Mouse (Mus musculus) embryonic facial prominence, embryonic 14.5 days (tissue): ENCODE measurements around the gene Kdm4b. TPM values are rescaled to one million over a fixed set of nuclear protein-coding genes. Genes with fewer than 3 reads are reported as not detected.

Source experiments
- ATAC-seq: fragments of 200-750 bp; cut with Nextera tagmentation; 2 replicates; pipeline ENCODE4 v1.8.0; 2017; ENCODE audit warnings: low read depth, moderate number of reproducible peaks, moderate TSS enrichment
- DNase-seq: peaks from one replicate; pipeline ENCODE4 v3.0.0-alpha.2; 2015; ENCODE audit warnings: low spot score
- H3K27ac ChIP-seq: fragments of 300-500 bp; sonication (generic); replicated peaks from 2 replicates; pipeline ENCODE4 v1.5.1; 2014; ENCODE audit warnings: low read depth, mild to moderate bottlenecking, low read length, moderate library complexity
- H3K27me3 ChIP-seq: fragments of 300-500 bp; sonication (generic); replicated peaks from 2 replicates; pipeline ENCODE4 v1.6.1; 2014; ENCODE audit warnings: low read length; ENCODE audit not compliant: control insufficient read depth, insufficient read depth
- H3K36me3 ChIP-seq: fragments of 300-500 bp; sonication (generic); 2 replicates; pipeline ENCODE4 v1.6.1; 2014; ENCODE audit warnings: low read length, mixed read lengths; ENCODE audit not compliant: control insufficient read depth, insufficient read depth
- H3K4me1 ChIP-seq: fragments of 300-500 bp; sonication (generic); 2 replicates; pipeline ENCODE4 v1.6.1; 2014; ENCODE audit warnings: antibody characterized with exemption, low read length; ENCODE audit not compliant: control insufficient read depth, insufficient read depth
- H3K4me2 ChIP-seq: fragments of 300-500 bp; sonication (generic); 2 replicates; pipeline ENCODE4 v1.6.1; 2014; ENCODE audit warnings: low read depth, mild to moderate bottlenecking, low read length, moderate library complexity, mixed read lengths
- H3K4me3 ChIP-seq: fragments of 300-500 bp; sonication (generic); 2 replicates; pipeline ENCODE4 v1.5.1; 2014; ENCODE audit warnings: low read depth, mild to moderate bottlenecking, low read length
- H3K9ac ChIP-seq: fragments of 300-500 bp; sonication (generic); 2 replicates; pipeline ENCODE4 v1.6.1; 2014; ENCODE audit warnings: low read depth, mild to moderate bottlenecking, low read length, moderate library complexity, mixed read lengths
- H3K9me3 ChIP-seq: fragments of 300-500 bp; sonication (generic); 2 replicates; pipeline ENCODE4 v1.6.1; 2016; ENCODE audit warnings: low read length; ENCODE audit not compliant: control insufficient read depth
- WGBS: fragments of 180-500 bp; shearing (Covaris S2); extraction: QIAGEN DNeasy Blood & Tissue Kit; methylation state at CpG from one replicate; pipeline ENCODE4 v1.1.7; 2014; 5-methylcytosine and 5-hydroxymethylcytosine counted together
- polyA plus RNA-seq: library from polyadenylated mRNA; unstranded; fragments of >200 nt; fragmentation: Nextera tagmentation; extraction: Ambion mirVana; gene quantifications from 2 replicates; pipeline ENCODE4 v1.2.1, GENCODE M21; 2014

The Kdm4b gene
- polyA plus RNA-seq, 1 experiment from 2014 or later, result 29.1 TPM

GRCm38 (mm10) chr17:56361542-56361941 is 35.7 kb downstream of the Kdm4b start:
- no peaks in the 10 kb centered on the region for H3K4me1 ChIP-seq
- 81% methylated on average over 2 of the region's 2 CpGs for WGBS
- no peak for ATAC-seq

GRCm38 (mm10) chr17:56365791-56366673 is 40.2 kb downstream of the Kdm4b start:
- Histone ChIP-seq H3K9me3 (no peaks in the 10 kb centered on the region), H3K4me2 (no peak overlapping the region), H3K4me1 (no peaks in the 10 kb centered on the region), H3K4me3 (no peak overlapping the region), H3K27me3 (no peaks in the 10 kb centered on the region), H3K36me3 (peaks cover 43% of the 10 kb centered on the region), H3K27ac (no peak overlapping the region), H3K9ac (no peak overlapping the region)
- ATAC-seq (no peak), DNase-seq (no peak)
- 79% methylated on average over 7 of the region's 7 CpGs for WGBS

More at GRCm38 (mm10) chr17:56361542-56361941, 35.7 kb downstream of the Kdm4b start:
- Histone ChIP-seq H3K9ac (no peak overlapping the region), H3K4me3 (no peak overlapping the region), H3K27ac (no peak overlapping the region), H3K27me3 (no peaks in the 10 kb centered on the region), H3K36me3 (peaks cover 39% of the 10 kb centered on the region), H3K4me2 (no peak overlapping the region), H3K9me3 (no peaks in the 10 kb centered on the region)
- no peak for DNase-seq

GRCm38 (mm10) chr17:56368291-56368790 is 42.5 kb downstream of the Kdm4b start:
- Histone ChIP-seq H3K9me3 (no peaks in the 10 kb centered on the region), H3K4me1 (no peaks in the 10 kb centered on the region), H3K9ac (no peak overlapping the region), H3K27ac (no peak overlapping the region), H3K36me3 (peaks cover 40% of the 10 kb centered on the region), H3K27me3 (no peaks in the 10 kb centered on the region), H3K4me3 (no peak overlapping the region), H3K4me2 (no peak overlapping the region)
- DNase-seq (no peak), ATAC-seq (no peak)
- WGBS, result 86% methylated on average over 6 of the region's 6 CpGs

GRCm38 (mm10) chr17:56370090-56370489 is 44.2 kb downstream of the Kdm4b start:
- Histone ChIP-seq H3K9ac (no peak overlapping the region), H3K9me3 (no peaks in the 10 kb centered on the region), H3K27me3 (no peaks in the 10 kb centered on the region), H3K4me2 (no peak overlapping the region), H3K27ac (no peak overlapping the region), H3K4me3 (no peak overlapping the region), H3K36me3 (peaks cover 39% of the 10 kb centered on the region), H3K4me1 (no peaks in the 10 kb centered on the region)
- DNase-seq, result no peak
- WGBS, result 85% methylated on average over 3 of the region's 3 CpGs
- no peak for ATAC-seq

- ATAC-seq, result no peak
- H3K9me3 ChIP-seq, result no peaks in the 10 kb centered on the region
- H3K9ac ChIP-seq, result no peak overlapping the region
- DNase-seq, result no peak
- H3K4me2 ChIP-seq, result no peak overlapping the region
- H3K4me3 ChIP-seq, result no peak overlapping the region
- H3K4me1 ChIP-seq, result no peaks in the 10 kb centered on the region
- 92% methylated on average over 15 of the region's 15 CpGs for WGBS
- no peak overlapping the region for H3K27ac ChIP-seq
- peaks cover 47% of the 10 kb centered on the region for H3K36me3 ChIP-seq
- no peaks in the 10 kb centered on the region for H3K27me3 ChIP-seq
Observed at GRCm38 (mm10) chr17:56371029-56371660, 45.3 kb downstream of the Kdm4b start.

DNA sequence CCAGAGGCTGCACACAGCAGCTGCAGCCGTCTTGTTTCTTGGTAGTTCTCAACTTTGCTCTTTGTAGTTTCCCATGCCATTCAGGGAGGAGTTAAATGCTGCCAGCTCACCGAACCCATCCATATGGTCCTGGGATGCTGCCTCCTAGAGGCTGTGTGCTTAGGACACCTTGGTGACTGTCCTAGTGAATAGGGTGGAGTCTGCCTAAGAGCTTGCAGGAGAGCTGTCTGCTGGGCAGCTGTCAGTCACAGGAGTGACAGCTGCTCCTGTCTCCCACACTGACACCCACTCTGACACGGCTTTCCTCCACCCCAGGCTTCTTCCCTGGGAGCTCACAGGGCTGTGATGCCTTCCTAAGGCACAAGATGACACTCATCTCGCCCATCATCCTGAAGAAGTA is 46.2 kb downstream of the Kdm4b start:
- peaks cover 55% of the 10 kb centered on the region for H3K36me3 ChIP-seq
- no peak overlapping the region for H3K4me2 ChIP-seq
- H3K27ac ChIP-seq, result no peak overlapping the region
- H3K4me1 ChIP-seq, result no peaks in the 10 kb centered on the region
- no peak overlapping the region for H3K4me3 ChIP-seq
- ATAC-seq, result no peak
- WGBS, result 63% methylated on average over 4 of the region's 4 CpGs
- no peak for DNase-seq
- H3K9me3 ChIP-seq, result no peaks in the 10 kb centered on the region
- H3K27me3 ChIP-seq, result no peaks in the 10 kb centered on the region
- no peak overlapping the region for H3K9ac ChIP-seq

GRCm38 (mm10) chr17:56373136-56374034 is 47.5 kb downstream of the Kdm4b start:
- Histone ChIP-seq H3K9ac (no peak overlapping the region), H3K9me3 (no peaks in the 10 kb centered on the region), H3K27me3 (no peaks in the 10 kb centered on the region), H3K27ac (no peak overlapping the region), H3K4me3 (no peak overlapping the region), H3K4me2 (no peak overlapping the region), H3K36me3 (peaks cover 55% of the 10 kb centered on the region), H3K4me1 (no peaks in the 10 kb centered on the region)
- WGBS, result 85% methylated on average over 17 of the region's 17 CpGs
- DNase-seq (no peak), ATAC-seq (no peak)

GRCm38 (mm10) chr17:56374851-56375250 is 49.0 kb downstream of the Kdm4b start:
- 100% methylated on average over 1 of the region's 1 CpGs for WGBS
- H3K9me3 ChIP-seq, result no peaks in the 10 kb centered on the region
- peaks cover 59% of the 10 kb centered on the region for H3K36me3 ChIP-seq
- no peak overlapping the region for H3K9ac ChIP-seq
- no peak overlapping the region for H3K4me2 ChIP-seq
- no peaks in the 10 kb centered on the region for H3K4me1 ChIP-seq
- no peak overlapping the region for H3K27ac ChIP-seq
- H3K4me3 ChIP-seq, result no peak overlapping the region
- DNase-seq (no peak), ATAC-seq (no peak)
- no peaks in the 10 kb centered on the region for H3K27me3 ChIP-seq
